Mouse (Mus musculus) lung, postnatal 0 days (tissue): ENCODE results near the gene 1700061G19Rik. TPM values are rescaled to one million over a fixed set of nuclear protein-coding genes. Genes with fewer than 3 reads are reported as not detected.

Experiments
- ATAC-seq: fragments of 200-750 bp; cut with Nextera tagmentation; 2 replicates; pipeline ENCODE4 v1.8.0; 2017; ENCODE audit warnings: moderate library complexity
- DNase-seq: peaks from one replicate; pipeline ENCODE4 v3.0.0-alpha.2; 2016; ENCODE audit warnings: low spot score
- H3K27ac ChIP-seq: fragments of 300-500 bp; sonication (generic); 2 replicates; pipeline ENCODE4 v1.5.1; 2014; ENCODE audit warnings: antibody characterized with exemption, mild to moderate bottlenecking, low read length, mixed read lengths
- H3K27me3 ChIP-seq: fragments of 300-500 bp; sonication (generic); replicated peaks from 2 replicates; pipeline ENCODE4 v1.6.1; 2014; ENCODE audit warnings: low read length, mixed read lengths; ENCODE audit not compliant: insufficient read depth
- H3K36me3 ChIP-seq: fragments of 300-500 bp; sonication (generic); 2 replicates; pipeline ENCODE4 v1.6.1; 2014; ENCODE audit warnings: low read length, mixed read lengths; ENCODE audit not compliant: insufficient read depth
- H3K4me1 ChIP-seq: fragments of 300-500 bp; sonication (generic); 2 replicates; pipeline ENCODE4 v1.6.1; 2014; ENCODE audit warnings: antibody characterized with exemption, low read depth, low read length, mixed read lengths; ENCODE audit not compliant: insufficient read depth
- H3K4me2 ChIP-seq: fragments of 300-500 bp; sonication (generic); replicated peaks from 2 replicates; pipeline ENCODE4 v1.6.1; 2014; ENCODE audit warnings: low read depth, mild to moderate bottlenecking, low read length, moderate library complexity, mixed read lengths
- H3K4me3 ChIP-seq: fragments of 300-500 bp; sonication (generic); 2 replicates; pipeline ENCODE4 v1.5.1; 2014; ENCODE audit warnings: low read depth, low read length
- H3K9ac ChIP-seq: fragments of 300-500 bp; sonication (generic); replicated peaks from 2 replicates; pipeline ENCODE4 v1.6.1; 2014; ENCODE audit warnings: low read depth, mild to moderate bottlenecking
- H3K9me3 ChIP-seq: fragments of 300-500 bp; sonication (generic); 2 replicates; pipeline ENCODE4 v1.6.1; 2016; ENCODE audit warnings: low read length, mixed read lengths
- CTCF ChIP-seq: IDR thresholded peaks from 2 replicates; pipeline ENCODE4 v1.5.1; 2016; ENCODE audit warnings: antibody characterized with exemption, mild to moderate bottlenecking
- EP300 ChIP-seq: IDR thresholded peaks from 2 replicates; pipeline ENCODE4 v1.6.1; 2016; ENCODE audit warnings: antibody characterized with exemption, mild to moderate bottlenecking, control low read depth
- WGBS: fragments of 180-500 bp; shearing (Covaris S2); extraction: QIAGEN DNeasy Blood & Tissue Kit; methylation state at CpG from one replicate; pipeline ENCODE4 v1.1.7; 2014; 5-methylcytosine and 5-hydroxymethylcytosine counted together
- polyA plus RNA-seq: library from polyadenylated mRNA; unstranded; fragments of >200 nt; fragmentation: Nextera tagmentation; extraction: Ambion mirVana; gene quantifications from 2 replicates; pipeline ENCODE4 v1.2.1, GENCODE M21; 2015

Gene 1700061G19Rik
- polyA plus RNA-seq, 1 experiment from 2014 or later, result 0.23 TPM

DNA sequence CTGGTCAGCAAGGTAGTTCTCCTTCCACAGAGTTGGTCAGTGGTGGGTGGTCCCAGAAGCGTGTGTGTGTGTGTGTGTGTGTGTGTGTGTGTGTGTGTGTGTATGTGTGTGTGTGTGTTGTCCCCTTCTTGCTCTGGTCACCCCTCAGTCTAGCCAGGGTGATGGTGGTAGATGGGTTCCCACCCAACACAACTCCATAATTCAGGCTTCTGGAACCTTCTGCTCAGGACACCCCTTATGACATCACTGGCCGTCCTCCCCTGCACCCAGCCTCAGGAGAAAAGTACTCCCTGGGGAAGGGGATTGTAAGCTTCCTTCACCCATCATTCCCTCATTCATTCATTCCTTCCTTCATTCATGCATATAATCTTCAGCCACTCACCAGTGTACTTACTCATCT, 1.0 kb upstream of the 1700061G19Rik start, which contains the start of gene Acsbg2:
Gene Acsbg2 (minus strand): TSS at position 211 of the 400 bp plus-strand sequence.
- TF ChIP-seq CTCF (no peak), EP300 (no peak)
- H3K4me1 ChIP-seq, result no peaks in the 10 kb centered on the region

DNA sequence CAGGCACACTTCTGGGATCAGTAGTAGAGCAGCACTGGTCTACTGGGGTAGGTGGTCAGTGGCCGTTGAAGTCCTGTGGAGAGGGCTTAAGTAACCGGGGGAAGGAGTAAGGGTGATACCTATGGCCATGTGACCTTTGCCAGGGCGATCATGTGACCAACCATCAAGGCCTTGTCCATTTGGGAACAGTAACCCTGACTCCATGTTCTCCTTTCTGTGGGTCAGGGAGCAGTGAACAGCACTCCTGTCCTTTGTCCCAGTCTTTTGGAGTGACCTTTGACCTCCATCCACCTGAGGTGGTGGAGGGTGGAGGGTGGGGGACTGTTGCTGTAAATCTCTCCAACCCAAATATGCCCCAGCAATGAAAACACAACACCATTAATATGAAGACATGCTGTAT, 1.2 kb downstream of the 1700061G19Rik start:
- no peak overlapping the region for H3K4me2 ChIP-seq
- WGBS, result 66% methylated on average over 3 of the region's 3 CpGs
- no peaks in the 10 kb centered on the region for H3K9me3 ChIP-seq
- no peaks in the 10 kb centered on the region for H3K27me3 ChIP-seq
- no peak overlapping the region for H3K9ac ChIP-seq
- DNase-seq, result no peak
- no peaks in the 10 kb centered on the region for H3K4me1 ChIP-seq
- H3K36me3 ChIP-seq, result no peaks in the 10 kb centered on the region
- TF ChIP-seq CTCF (no peak), EP300 (no peak)
- no peak for ATAC-seq
- H3K4me3 ChIP-seq, result no peak overlapping the region
- no peak overlapping the region for H3K27ac ChIP-seq

More for the DNA sequence above, 1.0 kb upstream of the 1700061G19Rik start, which contains the start of gene Acsbg2:
- H3K4me3 ChIP-seq, result no peak within 1 kb of the TSS
- WGBS, result 95% methylated on average over 2 of the region's 2 CpGs
- ATAC-seq (no peak), DNase-seq (no peak)
- no peaks in the 10 kb centered on the region for H3K27me3 ChIP-seq
- no peak within 1 kb of the TSS for H3K27ac ChIP-seq
- no peaks in the 10 kb centered on the region for H3K36me3 ChIP-seq
- H3K4me2 ChIP-seq, result no peak within 1 kb of the TSS
- no peak within 1 kb of the TSS for H3K9ac ChIP-seq
- H3K9me3 ChIP-seq, result no peaks in the 10 kb centered on the region

DNA sequence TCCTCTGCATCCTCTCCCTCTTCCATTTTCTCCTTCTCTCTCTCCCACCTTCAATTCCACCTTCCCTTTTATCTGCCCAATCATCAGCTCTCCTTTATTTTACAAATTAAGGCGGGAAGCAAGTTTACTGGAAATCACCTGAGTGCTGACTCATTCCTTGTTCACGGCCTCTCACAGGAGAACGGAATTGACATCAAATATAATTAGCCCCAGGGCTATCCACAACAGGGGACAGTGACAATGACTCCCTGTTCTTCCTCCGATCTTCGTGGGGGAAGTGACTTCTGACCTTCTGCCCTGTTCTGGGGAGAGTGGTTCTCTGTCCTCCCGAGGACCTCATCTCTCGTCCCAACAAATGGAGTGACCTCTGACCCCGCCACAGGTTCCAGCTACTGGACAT, 1.7 kb downstream of the 1700061G19Rik start:
- Histone ChIP-seq H3K36me3 (no peaks in the 10 kb centered on the region), H3K9me3 (no peaks in the 10 kb centered on the region), H3K27me3 (no peaks in the 10 kb centered on the region), H3K4me2 (no peak overlapping the region), H3K4me1 (no peaks in the 10 kb centered on the region), H3K9ac (no peak overlapping the region), H3K27ac (no peak overlapping the region), H3K4me3 (no peak overlapping the region)
- DNase-seq (no peak), ATAC-seq (no peak)
- TF ChIP-seq CTCF, result no peak
- no peak for TF ChIP-seq EP300
- 51% methylated on average over 8 of the region's 8 CpGs for WGBS

DNA sequence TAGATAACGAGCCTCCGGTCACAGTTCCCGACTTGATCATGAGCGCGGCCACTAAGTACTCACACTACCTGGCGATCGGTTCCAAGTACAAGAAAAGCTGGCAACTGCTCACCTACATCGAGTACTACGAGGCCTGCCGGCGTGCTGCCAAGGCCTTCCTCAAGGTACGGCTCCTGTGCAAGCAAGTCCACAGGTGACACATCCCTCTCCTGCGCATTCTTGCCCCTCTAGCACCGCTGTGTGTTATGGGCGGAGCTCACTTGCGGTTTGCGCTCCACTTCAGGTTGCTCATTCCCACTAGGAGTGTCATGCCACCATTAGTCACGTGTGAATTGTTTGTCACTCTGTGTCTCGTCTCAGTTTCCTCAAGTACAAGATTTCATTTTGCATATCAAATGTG, 2.1 kb downstream of the 1700061G19Rik start:
- WGBS, result 74% methylated on average over 19 of the region's 19 CpGs
- no peak overlapping the region for H3K9ac ChIP-seq
- no peaks in the 10 kb centered on the region for H3K36me3 ChIP-seq
- TF ChIP-seq EP300, result no peak
- TF ChIP-seq CTCF, result no peak
- peak; percentile 92 for ATAC-seq
- no peak overlapping the region for H3K27ac ChIP-seq
- no peaks in the 10 kb centered on the region for H3K9me3 ChIP-seq
- no peak overlapping the region for H3K4me3 ChIP-seq
- H3K4me2 ChIP-seq, result no peak overlapping the region
- H3K27me3 ChIP-seq, result no peaks in the 10 kb centered on the region
- H3K4me1 ChIP-seq, result no peaks in the 10 kb centered on the region
- peak; percentile 74 for DNase-seq

DNA sequence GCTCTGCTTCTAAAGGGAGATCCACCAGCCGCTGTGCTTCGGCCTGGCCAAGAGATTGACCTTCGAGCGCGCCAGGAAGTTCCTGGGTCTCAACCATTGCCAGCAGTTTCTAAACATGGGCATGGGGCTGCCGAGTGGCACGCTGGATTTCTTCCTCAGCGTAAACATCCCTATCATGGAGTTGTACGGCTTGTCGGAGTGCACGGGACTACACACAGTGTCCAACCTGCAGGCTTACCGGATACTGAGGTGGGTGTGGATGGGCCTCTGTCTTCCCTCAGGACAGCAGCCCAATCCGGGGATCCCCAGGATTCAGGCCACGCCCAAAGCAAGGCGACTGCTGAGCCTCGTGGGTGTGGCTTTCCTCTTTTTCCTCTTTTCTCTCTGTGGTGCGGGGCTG, 8.3 kb downstream of the 1700061G19Rik start:
- TF ChIP-seq EP300 (no peak), CTCF (no peak)
- ATAC-seq, result peak; percentile 29; the same call in 1 of the 2 replicates
- Histone ChIP-seq H3K9ac (no peak overlapping the region), H3K27me3 (no peaks in the 10 kb centered on the region), H3K36me3 (no peaks in the 10 kb centered on the region), H3K27ac (no peak overlapping the region), H3K4me3 (0 out of 2 replicates have a peak overlapping the region, but pooled peaks have one; percentile 5), H3K9me3 (no peaks in the 10 kb centered on the region), H3K4me2 (peak overlapping the region; percentile 46), H3K4me1 (no peaks in the 10 kb centered on the region)
- DNase-seq, result no peak
- WGBS, result 23% methylated on average over 17 of the region's 17 CpGs

- Histone ChIP-seq H3K4me3 (no peak overlapping the region), H3K36me3 (no peaks in the 10 kb centered on the region), H3K4me1 (no peaks in the 10 kb centered on the region), H3K27ac (no peak overlapping the region), H3K9me3 (no peaks in the 10 kb centered on the region), H3K9ac (no peak overlapping the region), H3K4me2 (no peak overlapping the region), H3K27me3 (no peaks in the 10 kb centered on the region)
- TF ChIP-seq CTCF (no peak), EP300 (no peak)
- ATAC-seq (no peak), DNase-seq (peak; percentile 49)
- 43% methylated on average over 5 of the region's 5 CpGs for WGBS
Observed at GRCm38 (mm10) chr17:56884331-56884730, 9.1 kb downstream of the 1700061G19Rik start.

- H3K9me3 ChIP-seq, result no peaks in the 10 kb centered on the region
- no peak overlapping the region for H3K4me3 ChIP-seq
- H3K27me3 ChIP-seq, result no peaks in the 10 kb centered on the region
- H3K4me2 ChIP-seq, result no peak overlapping the region
- no peak overlapping the region for H3K27ac ChIP-seq
- no peaks in the 10 kb centered on the region for H3K36me3 ChIP-seq
- ATAC-seq (no peak), DNase-seq (no peak)
- TF ChIP-seq EP300 (no peak), CTCF (no peak)
- no peak overlapping the region for H3K9ac ChIP-seq
- no peaks in the 10 kb centered on the region for H3K4me1 ChIP-seq
- WGBS, result 85% methylated on average over 17 of the region's 17 CpGs
Observed at GRCm38 (mm10) chr17:56884809-56885208, 9.5 kb downstream of the 1700061G19Rik start.
